Mouse (Mus musculus) ovary, postnatal 10 days (tissue): ENCODE measurements at regions not wholly inside any gene's neighbourhood (a gene's known extent, or its start where the extent isn't known, plus 50 kb on each side); places are given as distances from the start of the nearest gene placed in this dataset.
"Not testable (repeated sequence)": the region's sequence is repeated elsewhere in the genome, so short reads cannot be mapped to it uniquely, and the experiment has no call there.

Experiments
- DNase-seq: peaks from one replicate; pipeline ENCODE4 v3.0.0; 2022; ENCODE audit warnings: low spot score

GRCm38 (mm10) chr16:57924130-57924495 lies 169.6 kb upstream of the Col8a1 start:
- DNase-seq, result no peak

GRCm38 (mm10) chr16:57927816-57928215 lies 173.3 kb upstream of the Col8a1 start:
- no peak for DNase-seq

- DNase-seq, result no peak
Observed at GRCm38 (mm10) chr16:57928301-57928700, 173.8 kb upstream of the Col8a1 start.

GRCm38 (mm10) chr16:57929151-57929764 lies 174.7 kb upstream of the Col8a1 start:
- DNase-seq, result no peak

- DNase-seq, result no peak
Observed at GRCm38 (mm10) chr16:57945404-57945803, 190.9 kb upstream of the Col8a1 start.

GRCm38 (mm10) chr16:57947309-57947708 lies 192.8 kb upstream of the Col8a1 start:
- no peak for DNase-seq

GRCm38 (mm10) chr16:57949680-57950079 lies 195.1 kb upstream of the Col8a1 start:
- no peak for DNase-seq

- DNase-seq, result no peak
Observed at GRCm38 (mm10) chr16:57970956-57971355, 216.4 kb upstream of the Col8a1 start.

- DNase-seq, result no peak
Observed at GRCm38 (mm10) chr16:57984111-57984510, 229.6 kb upstream of the Col8a1 start.

- DNase-seq, result no peak
Observed at GRCm38 (mm10) chr16:58005740-58006139, 251.2 kb upstream of the Col8a1 start.

- DNase-seq, result no peak
Observed at GRCm38 (mm10) chr16:58013557-58013956, 259.0 kb upstream of the Col8a1 start.

GRCm38 (mm10) chr16:58027525-58027924 lies 273.0 kb upstream of the Col8a1 start:
- DNase-seq, result no peak

- DNase-seq, result not testable (repeated sequence)
Observed at GRCm38 (mm10) chr16:58028541-58028940, 274.0 kb upstream of the Col8a1 start.

GRCm38 (mm10) chr16:58029674-58030073 lies 275.1 kb upstream of the Col8a1 start:
- no peak for DNase-seq

GRCm38 (mm10) chr16:58068654-58069271 lies 314.2 kb upstream of the Col8a1 start:
- DNase-seq, result no peak

- no peak for DNase-seq
Observed at GRCm38 (mm10) chr16:58072441-58072840, 317.9 kb upstream of the Col8a1 start.

- no peak for DNase-seq
Observed at GRCm38 (mm10) chr16:58100351-58100750, 307.9 kb upstream of the Dcbld2 start.

GRCm38 (mm10) chr16:58110452-58110851 lies 297.8 kb upstream of the Dcbld2 start:
- DNase-seq, result no peak

- DNase-seq, result no peak
Observed at GRCm38 (mm10) chr16:58126086-58126485, 282.2 kb upstream of the Dcbld2 start.

- no peak for DNase-seq
Observed at GRCm38 (mm10) chr16:58136144-58136905, 271.9 kb upstream of the Dcbld2 start.

- no peak for DNase-seq
Observed at GRCm38 (mm10) chr16:58136979-58137378, 271.3 kb upstream of the Dcbld2 start.

- no peak for DNase-seq
Observed at GRCm38 (mm10) chr16:58137728-58138279, 270.4 kb upstream of the Dcbld2 start.

- DNase-seq, result no peak
Observed at GRCm38 (mm10) chr16:58146479-58146878, 261.8 kb upstream of the Dcbld2 start.
